Comparison of ENCODE assay signal across 9 mouse cellular contexts in genomic region chr2:148121885-148122876, GRCm38 (mm10).
DNase-seq lines count a peak whose midpoint lies in the region; ATAC-seq lines count a peak whose summit lies in the region.
"Had no signal": no experiment of that assay in that cellular context is flagged by ENCODE, and none has a peak within 500 bp of the region (broad histone marks: within the 10 kb centered on the region; RNA-seq: fewer than 3 reads in every experiment).

No protein-coding gene starts in this region.

- H3K36me3 ChIP-seq in hindbrain, embryonic 16.5 days (ENCODE audit: control insufficient read depth, insufficient read depth, low read length): no peaks in the 10 kb centered on the region
- H3K36me3 ChIP-seq in midbrain, embryonic 11.5 days (ENCODE audit: control insufficient read depth, insufficient read depth, low read length): no peaks in the 10 kb centered on the region
- H3K36me3 ChIP-seq: heart, embryonic 15.5 days had no signal

- no peak overlapping the region for H3K9ac ChIP-seq in hindbrain, embryonic 16.5 days (ENCODE audit: low read depth, low read length)
- no peak overlapping the region for H3K9ac ChIP-seq in midbrain, embryonic 11.5 days (ENCODE audit: low read length)
- H3K9ac ChIP-seq: heart, embryonic 15.5 days had no signal

- H3K4me3 ChIP-seq in hindbrain, embryonic 16.5 days (ENCODE audit: low read length): no peak overlapping the region
- H3K4me3 ChIP-seq in midbrain, embryonic 11.5 days (ENCODE audit: low read depth, low read length): no peak overlapping the region
- H3K4me3 ChIP-seq: heart, embryonic 15.5 days had no signal

- no peaks in the 10 kb centered on the region for H3K4me1 ChIP-seq in hindbrain, embryonic 16.5 days (ENCODE audit: control insufficient read depth, insufficient read depth, low read depth, low read length)
- H3K4me1 ChIP-seq in midbrain, embryonic 11.5 days (ENCODE audit: control insufficient read depth, insufficient read depth, low read length): no peaks in the 10 kb centered on the region

- no peak for ATAC-seq in cerebellum, adult (ENCODE audit: insufficient number of reproducible peaks, low FRiP score, low TSS enrichment)
- ATAC-seq in hindbrain, embryonic 16.5 days: peak; percentile 88
- peak; percentile 70; the same call in 1 of the 2 replicates for ATAC-seq in midbrain, embryonic 11.5 days (ENCODE audit: low FRiP score)

- H3K9me3 ChIP-seq in hindbrain, embryonic 16.5 days (ENCODE audit: control insufficient read depth, low read length): no peaks in the 10 kb centered on the region
- H3K9me3 ChIP-seq in midbrain, embryonic 11.5 days (ENCODE audit: control insufficient read depth, low read length): no peaks in the 10 kb centered on the region
- H3K9me3 ChIP-seq: heart, embryonic 15.5 days had no signal

- no peak overlapping the region for H3K4me2 ChIP-seq in hindbrain, embryonic 16.5 days (ENCODE audit: low read length)
- no peak overlapping the region for H3K4me2 ChIP-seq in midbrain, embryonic 11.5 days
- H3K4me2 ChIP-seq: heart, embryonic 15.5 days had no signal

- no peaks in the 10 kb centered on the region for H3K27me3 ChIP-seq in hindbrain, embryonic 16.5 days (replicated peaks; ENCODE audit: control insufficient read depth, insufficient read depth, low read length)
- H3K27me3 ChIP-seq in midbrain, embryonic 11.5 days (ENCODE audit: control insufficient read depth, insufficient read depth, low read length): no peaks in the 10 kb centered on the region

- H3K27ac ChIP-seq in hindbrain, embryonic 16.5 days (ENCODE audit: low read depth, low read length): no peak overlapping the region
- no peak overlapping the region for H3K27ac ChIP-seq in midbrain, embryonic 11.5 days (ENCODE audit: low read depth, low read length)
- H3K27ac ChIP-seq: heart, embryonic 15.5 days had no signal

- 43% methylated on average over 13 of the region's 13 CpGs for WGBS in hindbrain, embryonic 16.5 days
- 46% methylated on average over 13 of the region's 13 CpGs for WGBS in midbrain, embryonic 11.5 days

- DNase-seq in cerebellum, adult 18-20 months: peak; percentile 3 to 6
- DNase-seq in adrenal gland, postnatal 25 days: peak; percentile 25
- peak; percentile 33 for DNase-seq in forelimb bud, embryonic 11.5 days (ENCODE audit: low read depth, low spot score)
- peak; percentile 49 to 58 for DNase-seq in left cerebral cortex, adult 18-20 months (ENCODE audit: low spot score in 2 of 2)
- DNase-seq in midbrain, embryonic 11.5 days (ENCODE audit: low spot score, missing footprints): peak; percentile 89
- peak; percentile 50 for DNase-seq in telencephalon, adult 2 months (ENCODE audit: low read depth, low spot score)

Comparison
In these comparisons a context has a peak if more than half of its experiments do, and no peak if none do; other contexts are left out.
1. DNase-seq: peak in every context shown above with its lines; median percentile 89 in midbrain, embryonic 11.5 days; 54 in left cerebral cortex, adult 18-20 months; 50 in telencephalon, adult 2 months; 33 in forelimb bud, embryonic 11.5 days; 25 in adrenal gland, postnatal 25 days; 4 in cerebellum, adult 18-20 months.